Mouse (Mus musculus) neural tube, embryonic 11.5 days (tissue): ENCODE measurements at regions not wholly inside any gene's neighbourhood (a gene's known extent, or its start where the extent isn't known, plus 50 kb on each side); places are given as distances from the start of the nearest gene placed in this dataset.

Experiments used
- ATAC-seq: fragments of 200-750 bp; cut with Nextera tagmentation; 2 replicates; pipeline ENCODE4 v1.8.0; 2017; ENCODE audit warnings: moderate number of reproducible peaks, mild to moderate bottlenecking, moderate TSS enrichment, moderate library complexity; ENCODE audit not compliant: insufficient read depth, low FRiP score, low TSS enrichment
- DNase-seq: peaks from one replicate; pipeline ENCODE4 v3.0.0-alpha.2; 2015; ENCODE audit warnings: low spot score
- H3K27ac ChIP-seq: fragments of 300-500 bp; sonication (generic); 2 replicates; pipeline ENCODE4 v1.5.1; 2014; ENCODE audit warnings: low read depth, mild to moderate bottlenecking, low read length
- H3K27me3 ChIP-seq: fragments of 300-500 bp; sonication (generic); 2 replicates; pipeline ENCODE4 v1.6.1; 2014; ENCODE audit warnings: mild to moderate bottlenecking, low read length, mixed read lengths; ENCODE audit not compliant: control insufficient read depth, insufficient read depth
- H3K36me3 ChIP-seq: fragments of 300-500 bp; sonication (generic); 2 replicates; pipeline ENCODE4 v1.6.1; 2014; ENCODE audit warnings: mild to moderate bottlenecking, low read length, moderate library complexity, mixed read lengths; ENCODE audit not compliant: control insufficient read depth, insufficient read depth
- H3K4me1 ChIP-seq: fragments of 300-500 bp; sonication (generic); 2 replicates; pipeline ENCODE4 v1.6.1; 2014; ENCODE audit warnings: low read length, mixed read lengths; ENCODE audit not compliant: control insufficient read depth, insufficient read depth
- H3K4me2 ChIP-seq: fragments of 300-500 bp; sonication (generic); 2 replicates; pipeline ENCODE4 v1.6.1; 2014; ENCODE audit warnings: low read depth, mild to moderate bottlenecking, moderate library complexity
- H3K4me3 ChIP-seq: fragments of 300-500 bp; sonication (generic); 2 replicates; pipeline ENCODE4 v1.5.1; 2014; ENCODE audit warnings: low read depth, low read length
- H3K9ac ChIP-seq: fragments of 300-500 bp; sonication (generic); 2 replicates; pipeline ENCODE4 v1.6.1; 2014; ENCODE audit warnings: mild to moderate bottlenecking, low read length
- H3K9me3 ChIP-seq: fragments of 300-500 bp; sonication (generic); 2 replicates; pipeline ENCODE4 v1.6.1; 2016; ENCODE audit warnings: low read length; ENCODE audit not compliant: control insufficient read depth
- WGBS: fragments of 180-500 bp; shearing (Covaris S2); extraction: QIAGEN DNeasy Blood & Tissue Kit; methylation state at CpG from one replicate; pipeline ENCODE4 v1.1.7; 2014; 5-methylcytosine and 5-hydroxymethylcytosine counted together

- Histone ChIP-seq H3K4me3 (no peak overlapping the region), H3K36me3 (no peaks in the 10 kb centered on the region), H3K9ac (no peak overlapping the region), H3K4me1 (no peaks in the 10 kb centered on the region), H3K27ac (no peak overlapping the region), H3K27me3 (no peaks in the 10 kb centered on the region), H3K9me3 (0 out of 2 replicates have a peak, but pooled peaks cover 4% of the 10 kb centered on the region), H3K4me2 (no peak overlapping the region)
- ATAC-seq (no peak), DNase-seq (no peak)
- 74% methylated on average over 9 of the region's 9 CpGs for WGBS
Measured at GRCm38 (mm10) chr8:107739091-107739490, 150.8 kb upstream of the Psmd7 start.

- H3K27me3 ChIP-seq, result no peaks in the 10 kb centered on the region
- H3K4me3 ChIP-seq, result no peak overlapping the region
- H3K9me3 ChIP-seq, result no peaks in the 10 kb centered on the region
- H3K4me2 ChIP-seq, result no peak overlapping the region
- no peak for ATAC-seq
- no peak overlapping the region for H3K9ac ChIP-seq
- no peak overlapping the region for H3K27ac ChIP-seq
- no peaks in the 10 kb centered on the region for H3K36me3 ChIP-seq
- 83% methylated on average over 7 of the region's 7 CpGs for WGBS
- no peak for DNase-seq
- no peaks in the 10 kb centered on the region for H3K4me1 ChIP-seq
Measured at GRCm38 (mm10) chr8:107757083-107757482, 168.8 kb upstream of the Psmd7 start.

GRCm38 (mm10) chr8:107758637-107759036 is 170.4 kb upstream of the Psmd7 start:
- Histone ChIP-seq H3K9me3 (peaks cover 4% of the 10 kb centered on the region; the same call in 1 of the 2 replicates), H3K9ac (no peak overlapping the region), H3K4me1 (no peaks in the 10 kb centered on the region), H3K4me3 (no peak overlapping the region), H3K27me3 (no peaks in the 10 kb centered on the region), H3K4me2 (no peak overlapping the region), H3K27ac (no peak overlapping the region), H3K36me3 (no peaks in the 10 kb centered on the region)
- ATAC-seq (no peak), DNase-seq (no peak)
- WGBS, result 84% methylated on average over 1 of the region's 1 CpGs

DNA sequence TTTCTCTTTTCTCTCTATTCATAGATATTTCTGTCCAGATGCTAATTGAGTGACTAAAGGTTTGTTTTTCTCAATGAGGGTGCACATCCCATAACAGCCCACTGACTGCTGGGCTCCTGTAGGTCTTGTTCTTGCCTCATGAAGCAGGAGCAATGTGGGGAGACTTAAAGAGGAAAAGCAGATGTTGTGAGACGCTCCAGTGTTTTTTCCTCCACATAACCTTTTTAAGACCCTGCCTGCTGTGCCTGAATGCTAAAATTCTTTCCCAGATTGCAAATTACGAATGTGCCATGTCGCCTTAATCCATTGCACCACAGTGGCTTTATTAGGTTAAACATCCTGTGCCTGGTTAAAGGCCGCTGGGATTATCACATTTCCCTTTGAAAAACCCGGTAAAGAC is 165.5 kb upstream of the Zfhx3 start:
- Histone ChIP-seq H3K9me3 (no peaks in the 10 kb centered on the region), H3K4me3 (no peak overlapping the region)

GRCm38 (mm10) chr8:107785771-107786170 is 156.7 kb upstream of the Zfhx3 start:
- DNase-seq, result no peak
- WGBS, result 73% methylated on average over 5 of the region's 5 CpGs
- Histone ChIP-seq H3K4me3 (no peak overlapping the region), H3K36me3 (no peaks in the 10 kb centered on the region), H3K27me3 (no peaks in the 10 kb centered on the region), H3K27ac (no peak overlapping the region), H3K4me2 (no peak overlapping the region), H3K4me1 (no peaks in the 10 kb centered on the region), H3K9me3 (no peaks in the 10 kb centered on the region), H3K9ac (no peak overlapping the region)
- ATAC-seq, result no peak

More for the DNA sequence above, 165.5 kb upstream of the Zfhx3 start:
- H3K27me3 ChIP-seq, result no peaks in the 10 kb centered on the region
- no peak overlapping the region for H3K4me2 ChIP-seq
- no peak overlapping the region for H3K27ac ChIP-seq
- ATAC-seq (no peak), DNase-seq (no peak)
- H3K9ac ChIP-seq, result no peak overlapping the region
- no peaks in the 10 kb centered on the region for H3K4me1 ChIP-seq
- H3K36me3 ChIP-seq, result no peaks in the 10 kb centered on the region
- WGBS, result 12% methylated on average over 5 of the region's 5 CpGs

GRCm38 (mm10) chr8:107792286-107792685 is 150.2 kb upstream of the Zfhx3 start:
- no peak overlapping the region for H3K27ac ChIP-seq
- H3K4me3 ChIP-seq, result no peak overlapping the region
- H3K9ac ChIP-seq, result no peak overlapping the region
- H3K4me1 ChIP-seq, result no peaks in the 10 kb centered on the region
- ATAC-seq (no peak), DNase-seq (no peak)
- H3K27me3 ChIP-seq, result no peaks in the 10 kb centered on the region
- no peaks in the 10 kb centered on the region for H3K9me3 ChIP-seq
- 93% methylated on average over 3 of the region's 3 CpGs for WGBS
- H3K4me2 ChIP-seq, result no peak overlapping the region
- H3K36me3 ChIP-seq, result no peaks in the 10 kb centered on the region

DNA sequence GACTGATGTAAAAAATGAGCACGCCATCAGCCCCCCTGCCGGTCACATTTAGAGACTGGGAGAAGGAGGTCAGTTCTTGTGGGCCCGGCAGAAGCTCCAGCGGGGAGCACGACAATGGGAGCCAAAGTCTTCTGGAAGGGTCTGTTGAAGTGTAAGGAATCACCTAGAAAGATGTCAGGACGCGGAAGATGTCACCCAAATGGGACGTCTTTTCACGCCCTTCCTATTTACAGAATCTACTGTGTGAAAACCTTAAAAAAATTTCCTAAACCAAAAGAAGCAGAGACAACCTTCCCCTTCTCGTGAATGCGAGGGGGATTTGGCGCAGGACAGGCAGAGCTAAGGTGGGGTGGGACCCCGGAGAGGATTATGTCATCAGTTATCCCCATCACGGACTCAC is 127.5 kb upstream of the Zfhx3 start:
- Histone ChIP-seq H3K27me3 (no peaks in the 10 kb centered on the region), H3K27ac (no peak overlapping the region), H3K36me3 (no peaks in the 10 kb centered on the region), H3K4me2 (no peak overlapping the region), H3K4me1 (peaks cover 8% of the 10 kb centered on the region), H3K9me3 (no peaks in the 10 kb centered on the region), H3K4me3 (no peak overlapping the region), H3K9ac (no peak overlapping the region)
- 58% methylated on average over 14 of the region's 14 CpGs for WGBS
- ATAC-seq (no peak), DNase-seq (no peak)

DNA sequence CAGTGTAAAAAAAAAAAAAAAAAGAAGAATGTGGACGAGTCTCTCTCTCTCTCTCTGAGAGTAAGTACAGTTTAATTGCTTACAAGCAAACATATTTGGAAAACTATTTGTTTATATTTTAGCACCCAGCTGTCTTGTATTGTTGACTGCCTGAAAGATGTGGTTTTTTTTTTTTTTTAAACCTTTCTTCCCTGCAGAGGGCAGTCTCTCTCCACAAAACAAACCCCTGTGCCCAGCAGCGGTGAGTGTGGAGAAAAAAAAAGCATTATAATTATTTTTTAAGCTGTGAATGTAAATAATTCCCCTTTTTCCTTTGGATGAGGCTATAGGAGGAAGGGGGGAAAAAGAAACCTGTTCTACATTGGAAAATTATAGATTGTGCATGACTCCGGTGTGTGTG is 126.7 kb upstream of the Zfhx3 start:
- ATAC-seq (no peak), DNase-seq (peak; percentile 39)
- Histone ChIP-seq H3K27me3 (no peaks in the 10 kb centered on the region), H3K4me2 (no peak overlapping the region), H3K36me3 (no peaks in the 10 kb centered on the region), H3K4me1 (peaks cover 13% of the 10 kb centered on the region), H3K9ac (no peak overlapping the region), H3K9me3 (no peaks in the 10 kb centered on the region), H3K27ac (no peak overlapping the region), H3K4me3 (no peak overlapping the region)
- 33% methylated on average over 3 of the region's 3 CpGs for WGBS

- no peaks in the 10 kb centered on the region for H3K27me3 ChIP-seq
- no peak overlapping the region for H3K4me2 ChIP-seq
- WGBS, result 91% methylated on average over 9 of the region's 9 CpGs
- no peak overlapping the region for H3K27ac ChIP-seq
- H3K4me1 ChIP-seq, result peaks cover 19% of the 10 kb centered on the region
- DNase-seq, result no peak
- no peak overlapping the region for H3K9ac ChIP-seq
- H3K4me3 ChIP-seq, result no peak overlapping the region
- H3K9me3 ChIP-seq, result no peaks in the 10 kb centered on the region
- no peak for ATAC-seq
- no peaks in the 10 kb centered on the region for H3K36me3 ChIP-seq
Measured at GRCm38 (mm10) chr8:107817796-107818195, 124.6 kb upstream of the Zfhx3 start.
